Mouse (Mus musculus) midbrain, embryonic 16.5 days (tissue): Measurements from ENCODE around the gene Robo1. TPM values are rescaled to one million over a fixed set of nuclear protein-coding genes. Genes with fewer than 3 reads are reported as not detected.

ENCODE experiments used
- ATAC-seq: fragments of 200-750 bp; cut with Nextera tagmentation; 2 replicates; pipeline ENCODE4 v1.8.0; 2017; ENCODE audit warnings: moderate TSS enrichment
- H3K27ac ChIP-seq: fragments of 300-500 bp; sonication (generic); 2 replicates; pipeline ENCODE4 v1.5.1; 2014; ENCODE audit warnings: mild to moderate bottlenecking, low read length, mixed read lengths
- H3K27me3 ChIP-seq: fragments of 300-500 bp; sonication (generic); 2 replicates; pipeline ENCODE4 v1.6.1; 2014; ENCODE audit warnings: low read depth, low read length, mixed read lengths; ENCODE audit not compliant: control insufficient read depth, insufficient read depth
- H3K36me3 ChIP-seq: fragments of 300-500 bp; sonication (generic); 2 replicates; pipeline ENCODE4 v1.6.1; 2014; ENCODE audit warnings: mild to moderate bottlenecking, low read length, moderate library complexity, mixed read lengths; ENCODE audit not compliant: control insufficient read depth, insufficient read depth
- H3K4me1 ChIP-seq: fragments of 300-500 bp; sonication (generic); 2 replicates; pipeline ENCODE4 v1.6.1; 2014; ENCODE audit warnings: mild to moderate bottlenecking, low read length, mixed read lengths; ENCODE audit not compliant: control insufficient read depth, insufficient read depth
- H3K4me2 ChIP-seq: fragments of 300-500 bp; sonication (generic); 2 replicates; pipeline ENCODE4 v1.6.1; 2014; ENCODE audit warnings: mild to moderate bottlenecking, low read length, mixed read lengths
- H3K4me3 ChIP-seq: fragments of 300-500 bp; sonication (generic); 2 replicates; pipeline ENCODE4 v1.5.1; 2014; ENCODE audit warnings: low read depth, mild to moderate bottlenecking, low read length, moderate library complexity, mixed read lengths
- H3K9ac ChIP-seq: fragments of 300-500 bp; sonication (generic); 2 replicates; pipeline ENCODE4 v1.6.1; 2014; ENCODE audit warnings: low read depth, low read length, mixed read lengths
- H3K9me3 ChIP-seq: fragments of 300-500 bp; sonication (generic); replicated peaks from 2 replicates; pipeline ENCODE4 v1.6.1; 2014; ENCODE audit warnings: mild to moderate bottlenecking, low read length, mixed read lengths; ENCODE audit not compliant: control insufficient read depth, poor library complexity, severe bottlenecking
- WGBS: fragments of 180-500 bp; shearing (Covaris S2); extraction: QIAGEN DNeasy Blood & Tissue Kit; methylation state at CpG from one replicate; pipeline ENCODE4 v1.1.7; 2014; 5-methylcytosine and 5-hydroxymethylcytosine counted together
- polyA plus RNA-seq: library from polyadenylated mRNA; unstranded; fragments of >200 nt; fragmentation: Nextera tagmentation; extraction: Ambion mirVana; gene quantifications from 2 replicates; pipeline ENCODE4 v1.2.1, GENCODE M21; 2015

The Robo1 gene
- polyA plus RNA-seq, 1 experiment from 2014 or later: 47.9 TPM

DNA sequence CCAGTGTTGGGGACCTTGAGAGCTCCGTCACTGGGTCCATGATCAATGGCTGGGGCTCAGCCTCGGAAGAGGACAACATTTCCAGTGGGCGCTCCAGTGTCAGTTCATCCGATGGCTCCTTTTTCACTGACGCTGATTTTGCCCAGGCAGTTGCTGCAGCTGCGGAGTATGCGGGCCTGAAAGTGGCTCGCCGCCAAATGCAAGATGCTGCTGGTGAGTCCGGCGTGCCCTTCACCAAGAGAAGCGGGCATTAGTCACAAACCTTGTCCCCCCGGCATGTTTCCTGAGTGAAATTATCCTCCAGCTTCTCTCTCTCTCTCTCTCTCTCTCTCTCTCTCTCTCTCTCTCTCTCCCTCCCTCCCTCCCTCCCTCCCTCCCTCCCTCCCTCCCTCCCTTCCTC lies 716.2 kb downstream of the Robo1 start:
- Histone ChIP-seq H3K27ac (no peak overlapping the region), H3K4me1 (peaks cover 4% of the 10 kb centered on the region), H3K4me3 (no peak overlapping the region), H3K9ac (no peak overlapping the region), H3K36me3 (peaks cover 6% of the 10 kb centered on the region), H3K4me2 (no peak overlapping the region), H3K27me3 (no peaks in the 10 kb centered on the region), H3K9me3 (no peaks in the 10 kb centered on the region)
- 94% methylated on average over 13 of the region's 13 CpGs for WGBS
- ATAC-seq: no peak

DNA sequence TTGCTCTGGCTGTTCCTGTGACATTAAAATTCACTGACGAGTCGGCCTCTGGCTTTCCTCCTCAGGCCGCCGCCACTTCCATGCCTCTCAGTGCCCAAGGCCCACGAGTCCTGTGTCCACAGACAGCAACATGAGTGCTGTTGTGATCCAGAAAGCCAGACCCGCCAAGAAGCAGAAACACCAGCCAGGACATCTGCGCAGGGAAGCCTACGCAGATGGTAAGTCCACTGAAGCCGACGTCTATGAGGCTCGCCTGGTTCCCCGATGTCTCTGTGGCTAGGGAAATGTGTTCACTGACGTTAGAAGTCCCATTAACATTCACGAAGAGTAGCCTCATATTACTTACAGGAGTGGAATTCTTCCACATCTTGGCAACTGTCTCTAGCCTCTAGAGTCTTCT lies 719.6 kb downstream of the Robo1 start:
- Histone ChIP-seq H3K27ac (no peak overlapping the region), H3K4me1 (peaks cover 4% of the 10 kb centered on the region), H3K4me2 (no peak overlapping the region), H3K4me3 (no peak overlapping the region), H3K9me3 (no peaks in the 10 kb centered on the region), H3K36me3 (peaks cover 6% of the 10 kb centered on the region), H3K9ac (no peak overlapping the region), H3K27me3 (no peaks in the 10 kb centered on the region)
- no peak for ATAC-seq
- WGBS: 80% methylated on average over 14 of the region's 14 CpGs

DNA sequence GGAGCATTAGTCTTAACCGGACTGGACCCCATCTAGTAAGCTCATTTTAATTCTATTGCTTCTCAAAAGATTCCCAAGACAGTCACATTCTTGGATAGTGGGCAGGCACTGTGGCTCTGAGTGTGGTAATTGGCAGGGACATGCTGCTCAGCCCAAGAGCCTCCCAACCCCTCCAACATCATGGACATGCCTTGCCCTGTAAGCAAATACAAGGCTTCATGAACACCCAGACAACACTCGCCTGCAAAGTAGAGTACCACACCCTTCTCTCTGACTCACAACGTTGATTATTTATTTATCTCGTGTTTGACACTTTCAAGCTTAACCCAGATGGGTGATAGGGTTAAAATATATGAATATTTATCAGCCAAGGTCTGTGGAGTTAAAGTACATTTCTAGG lies 722.9 kb downstream of the Robo1 start:
- Histone ChIP-seq H3K9ac (no peak overlapping the region), H3K9me3 (no peaks in the 10 kb centered on the region), H3K27ac (no peak overlapping the region), H3K36me3 (0 out of 2 replicates have a peak, but pooled peaks cover 3% of the 10 kb centered on the region), H3K4me1 (peaks cover 4% of the 10 kb centered on the region), H3K4me2 (no peak overlapping the region), H3K27me3 (no peaks in the 10 kb centered on the region), H3K4me3 (no peak overlapping the region)
- 64% methylated on average over 4 of the region's 4 CpGs for WGBS
- no peak for ATAC-seq

- H3K4me2 ChIP-seq: no peak overlapping the region
- 0 out of 2 replicates have a peak, but pooled peaks cover 8% of the 10 kb centered on the region for H3K36me3 ChIP-seq
- no peak for ATAC-seq
- H3K9ac ChIP-seq: no peak overlapping the region
- WGBS: 84% methylated on average over 20 of the region's 20 CpGs
- H3K27me3 ChIP-seq: no peaks in the 10 kb centered on the region
- no peak overlapping the region for H3K27ac ChIP-seq
- no peak overlapping the region for H3K4me3 ChIP-seq
- no peaks in the 10 kb centered on the region for H3K4me1 ChIP-seq
- no peaks in the 10 kb centered on the region for H3K9me3 ChIP-seq
These were observed 727.3 kb downstream of the Robo1 start for GRCm38 (mm10) chr16:73035210-73035985.

GRCm38 (mm10) chr16:73038552-73038951 lies 730.4 kb downstream of the Robo1 start:
- Histone ChIP-seq H3K27ac (no peak overlapping the region), H3K27me3 (no peaks in the 10 kb centered on the region), H3K9ac (no peak overlapping the region), H3K9me3 (no peaks in the 10 kb centered on the region; the same call in 1 of the 2 replicates), H3K36me3 (peaks cover 15% of the 10 kb centered on the region; the same call in 1 of the 2 replicates), H3K4me1 (no peaks in the 10 kb centered on the region), H3K4me2 (no peak overlapping the region), H3K4me3 (no peak overlapping the region)
- no peak for ATAC-seq
- 55% methylated on average over 7 of the region's 7 CpGs for WGBS

DNA sequence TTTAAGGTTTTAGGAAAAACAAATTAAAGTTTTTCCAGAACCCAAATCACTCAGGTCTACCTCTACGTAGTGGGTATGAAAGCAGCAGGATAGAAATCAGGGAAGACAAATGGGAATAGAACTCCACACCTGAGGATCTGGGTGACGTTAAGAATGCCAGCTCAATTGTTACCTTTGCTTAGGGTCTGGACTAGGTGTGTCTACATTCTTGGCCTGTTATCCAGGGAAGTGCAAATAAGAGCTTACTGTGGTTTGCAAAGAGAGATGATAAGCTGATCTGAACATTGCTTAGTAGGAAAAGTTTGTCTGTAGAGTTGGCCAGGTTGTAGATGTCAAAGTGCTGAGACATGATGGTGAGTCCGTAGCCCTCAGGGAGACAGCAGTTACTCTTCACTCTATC lies 754.4 kb downstream of the Robo1 start:
- Histone ChIP-seq H3K4me1 (no peaks in the 10 kb centered on the region), H3K27ac (no peak overlapping the region), H3K27me3 (no peaks in the 10 kb centered on the region), H3K9ac (no peak overlapping the region), H3K9me3 (no peaks in the 10 kb centered on the region), H3K36me3 (no peaks in the 10 kb centered on the region), H3K4me2 (no peak overlapping the region), H3K4me3 (no peak overlapping the region)
- no peak for ATAC-seq
- WGBS: 95% methylated on average over 3 of the region's 3 CpGs

- WGBS: 95% methylated on average over 7 of the region's 7 CpGs
These were observed 759.7 kb downstream of the Robo1 start for GRCm38 (mm10) chr16:73067782-73068181.

DNA sequence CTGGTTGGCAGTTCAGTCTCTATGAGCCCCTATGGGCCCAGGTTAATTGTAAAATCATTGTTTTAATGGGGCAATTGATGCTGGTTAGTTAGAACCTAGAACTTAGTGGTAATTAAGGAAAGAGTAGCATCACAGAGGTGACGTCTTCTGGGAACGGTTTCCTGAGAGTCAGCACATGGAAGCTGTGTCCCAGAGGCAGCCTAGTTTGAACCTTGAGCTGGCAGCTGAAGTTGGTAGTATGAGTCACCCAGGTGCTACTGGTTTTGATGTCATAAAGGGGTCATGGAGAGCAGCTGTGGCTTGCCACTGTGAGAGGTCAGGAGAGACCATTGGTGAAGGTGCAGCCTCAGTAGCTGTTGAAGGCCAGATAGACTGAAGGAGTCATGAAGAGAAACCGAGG lies 763.9 kb downstream of the Robo1 start:
- no peaks in the 10 kb centered on the region for H3K36me3 ChIP-seq
- no peak overlapping the region for H3K4me2 ChIP-seq
- no peaks in the 10 kb centered on the region for H3K27me3 ChIP-seq
- no peaks in the 10 kb centered on the region for H3K9me3 ChIP-seq
- H3K27ac ChIP-seq: no peak overlapping the region
- no peak for ATAC-seq
- no peaks in the 10 kb centered on the region for H3K4me1 ChIP-seq
- WGBS: 93% methylated on average over 3 of the region's 3 CpGs
- H3K9ac ChIP-seq: no peak overlapping the region
- H3K4me3 ChIP-seq: no peak overlapping the region

More at GRCm38 (mm10) chr16:73067782-73068181, 759.7 kb downstream of the Robo1 start:
- no peak overlapping the region for H3K4me3 ChIP-seq
- H3K9ac ChIP-seq: no peak overlapping the region
- no peak overlapping the region for H3K27ac ChIP-seq
- no peaks in the 10 kb centered on the region for H3K4me1 ChIP-seq
- H3K27me3 ChIP-seq: no peaks in the 10 kb centered on the region
- H3K4me2 ChIP-seq: no peak overlapping the region
- no peaks in the 10 kb centered on the region for H3K9me3 ChIP-seq
- no peak for ATAC-seq
- H3K36me3 ChIP-seq: no peaks in the 10 kb centered on the region

DNA sequence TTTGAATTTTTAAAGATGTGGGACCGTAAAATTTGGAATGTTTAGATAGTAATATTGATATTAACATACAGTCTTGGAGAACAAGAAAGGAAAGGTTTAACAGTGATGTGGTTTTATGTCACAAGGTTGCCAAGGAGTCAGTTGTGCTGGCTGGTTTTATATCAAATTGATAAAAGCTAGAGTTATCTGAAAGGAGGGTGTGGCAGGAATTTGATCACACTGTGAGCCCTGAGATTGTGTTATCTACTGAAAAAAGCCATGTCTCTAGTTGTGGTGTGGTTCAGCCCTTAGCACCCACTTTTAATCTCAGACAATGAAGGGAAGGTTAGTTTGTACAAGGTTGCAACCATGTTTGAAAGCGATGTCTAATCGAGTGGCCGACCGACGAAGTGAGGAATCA lies 764.8 kb downstream of the Robo1 start:
- 97% methylated on average over 6 of the region's 6 CpGs for WGBS
- H3K27ac ChIP-seq: no peak overlapping the region
- no peaks in the 10 kb centered on the region for H3K4me1 ChIP-seq
- no peak overlapping the region for H3K4me3 ChIP-seq
- H3K36me3 ChIP-seq: no peaks in the 10 kb centered on the region
- H3K9ac ChIP-seq: no peak overlapping the region
- H3K27me3 ChIP-seq: no peaks in the 10 kb centered on the region
- H3K9me3 ChIP-seq: no peaks in the 10 kb centered on the region
- ATAC-seq: no peak
- H3K4me2 ChIP-seq: no peak overlapping the region
